Mouse (Mus musculus): ENCODE results near the gene Synpo2. TPM values are rescaled to one million over a fixed set of nuclear protein-coding genes. Genes with fewer than 3 reads are reported as not detected.

Synpo2 gene
- not detected for polyA plus RNA-seq (2017; shearing (Covaris generic))

DNA sequence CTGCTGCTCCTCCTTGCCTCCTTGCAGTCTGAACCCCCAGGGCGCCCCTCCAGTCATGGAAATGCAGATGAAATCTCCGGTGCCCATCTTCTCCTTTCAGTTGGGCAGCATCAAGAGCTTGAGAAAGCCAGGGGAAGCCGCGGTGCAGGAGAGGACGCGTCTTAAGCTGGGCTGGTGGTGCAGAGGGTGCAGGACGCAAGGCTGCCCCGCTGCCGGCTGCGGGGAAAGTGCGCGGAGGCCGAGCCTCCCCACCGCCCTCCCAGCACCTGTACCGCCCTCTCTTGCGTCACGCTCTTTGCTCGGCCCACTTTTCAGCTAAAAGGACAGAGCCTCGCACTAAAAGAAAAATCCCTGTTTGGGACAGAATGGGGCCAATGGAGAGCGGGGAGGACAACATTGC lies at the start of gene Synpo2:
Synpo2 (minus strand) TSS at position 229 of the 400 bp plus-strand sequence.

DNA sequence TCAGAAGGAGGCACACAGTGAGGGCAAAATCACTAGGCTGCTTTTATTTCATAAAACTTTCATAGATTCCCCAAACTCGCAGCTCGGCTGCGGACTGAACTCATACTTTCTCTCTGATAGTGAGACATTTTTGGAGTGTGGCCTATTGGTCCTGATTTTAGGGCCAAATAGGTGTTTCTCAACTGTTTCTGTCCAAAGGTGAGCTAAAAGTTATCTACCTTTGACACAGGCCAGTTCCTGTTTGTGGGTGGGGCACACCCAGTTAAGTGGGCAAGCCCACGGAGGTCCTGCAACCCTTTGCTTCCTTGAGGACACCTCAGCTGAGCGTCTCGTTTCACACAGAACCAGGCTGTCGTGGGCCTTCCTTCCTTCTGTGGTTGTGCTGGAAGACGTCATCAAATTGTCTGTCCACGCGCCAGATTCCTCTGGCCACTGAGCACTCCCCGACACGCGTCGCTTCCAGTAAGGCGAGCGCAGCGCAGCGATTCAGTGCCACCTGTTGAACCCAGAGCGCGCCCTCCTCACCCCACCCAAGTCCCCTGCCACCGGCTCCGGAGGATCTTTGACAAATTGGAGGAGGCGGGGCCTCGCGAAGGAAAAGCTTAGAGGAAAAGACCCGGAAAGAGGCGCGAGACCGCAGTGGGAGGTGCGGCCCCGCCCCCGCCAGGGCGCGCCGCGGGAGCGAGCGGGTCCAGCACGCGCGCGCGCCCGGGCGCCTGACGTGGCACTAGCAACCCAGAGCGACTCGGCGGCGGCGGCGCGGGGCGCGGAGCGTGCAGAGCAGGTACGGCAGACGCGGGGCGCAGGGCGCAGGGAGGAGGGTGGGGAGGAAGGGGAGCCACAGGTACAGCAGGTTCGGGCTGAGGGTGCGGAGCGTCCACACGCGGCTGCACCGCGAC lies 31.1 kb upstream of the Synpo2 start, which contains the start of gene Sec24d:
Sec24d (plus strand) TSS at position 703 of the 899 bp plus-strand sequence.

DNA sequence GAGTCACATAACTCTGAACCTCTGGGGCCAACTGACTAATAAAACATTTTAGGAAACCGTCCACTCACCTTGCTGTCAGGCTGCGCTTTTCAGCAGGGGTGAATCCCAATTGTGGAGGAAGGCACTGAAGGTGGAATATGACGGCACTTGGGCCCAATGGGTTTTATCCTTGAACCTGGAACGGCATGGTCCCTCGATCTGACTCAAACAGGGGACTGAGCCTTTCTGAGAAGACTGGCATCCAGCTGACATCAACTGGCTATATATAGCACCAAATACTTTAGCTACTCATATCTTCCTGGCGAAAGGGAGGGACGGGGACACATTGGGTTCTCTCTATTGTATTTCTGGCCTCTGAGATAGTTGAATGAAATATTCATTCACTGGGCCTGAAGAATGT lies 201.2 kb downstream of the Synpo2 start, which contains the start of gene Myoz2:
Myoz2 (minus strand) TSS at position 264 of the 400 bp plus-strand sequence.

Other genes starting within 250 kb of the Synpo2 start
- not detected for gene Myoz2, start 201.1 kb downstream of the Synpo2 start, polyA plus RNA-seq (2017; shearing (Covaris generic))
- 31.6 TPM for gene Sec24d, start 31.3 kb upstream of the Synpo2 start, polyA plus RNA-seq (2017; shearing (Covaris generic))
- 31.0 TPM for gene Mettl14, start 150.0 kb upstream of the Synpo2 start, polyA plus RNA-seq (2017; shearing (Covaris generic))
- 2.7 TPM for gene Prss12, start 210.8 kb upstream of the Synpo2 start, polyA plus RNA-seq (2017; shearing (Covaris generic))

Measured in inflammation-experienced regulatory T-cells, adult 16 weeks (primary cell).